Mouse (Mus musculus): ENCODE measurements around the gene Mfn2.

DNA sequence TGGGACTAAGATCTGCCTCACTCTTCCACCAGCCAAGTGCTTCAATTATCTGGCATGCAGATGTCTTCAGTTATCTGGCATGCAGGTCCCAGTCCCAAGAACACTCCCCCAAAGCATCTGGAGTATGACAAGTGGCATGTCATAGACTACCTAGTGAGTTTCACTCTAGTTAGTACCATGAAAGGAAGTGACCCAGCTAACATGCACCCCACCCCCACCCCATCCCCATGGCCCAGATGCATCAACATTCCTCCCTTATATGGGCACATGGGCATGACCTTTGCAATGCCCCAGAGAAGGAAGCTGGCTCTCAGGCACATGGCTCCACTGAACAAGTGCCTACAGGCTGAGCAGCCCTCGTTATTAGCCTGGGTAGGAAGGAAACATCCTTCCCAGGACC lies 8.1 kb downstream of the Mfn2 start:
- TF ChIP-seq CTCF (IDR thresholded peaks at IDR 0.05; ENCODE audit: insufficient read depth, low read depth, low read length) = no peak
- TF ChIP-seq POLR2A (IDR thresholded peaks at IDR 0.05; ENCODE audit: insufficient read depth, low read depth, low read length) = no peak
